Mouse (Mus musculus): ENCODE data around the gene Srrd. TPM values are rescaled to one million over a fixed set of nuclear protein-coding genes. Genes with fewer than 3 reads are reported as not detected.
"Not testable (repeated sequence)": the region's sequence is repeated elsewhere in the genome, so short reads cannot be mapped to it uniquely, and the experiment has no call there.

Gene Srrd
- polyA plus RNA-seq, 1 experiment from 2014 or later, result 19.3 TPM

DNA sequence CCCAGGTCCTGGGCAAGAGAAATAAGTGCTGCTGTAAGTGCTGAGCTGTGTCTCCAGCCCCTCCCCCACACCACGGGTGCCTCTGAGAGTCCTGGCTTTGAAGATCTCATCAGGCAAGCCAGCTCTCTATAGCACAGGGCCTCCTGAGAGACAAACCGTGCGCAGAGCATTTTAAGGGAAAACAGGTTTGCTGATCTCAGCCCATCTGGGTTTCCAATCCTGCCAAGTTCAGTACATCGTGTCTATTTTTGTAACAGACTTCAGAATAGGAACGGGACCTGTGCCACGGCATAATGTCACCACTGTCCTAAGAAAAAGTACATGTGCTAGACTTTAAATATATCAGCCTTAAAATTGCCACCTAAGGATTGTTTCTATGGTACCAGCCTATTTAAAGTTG lies 21.9 kb downstream of the Srrd start:
- H3K36me3 ChIP-seq (ENCODE audit: control insufficient read depth, insufficient read depth, low read length), result no peaks in the 10 kb centered on the region
- H3K9ac ChIP-seq (ENCODE audit: low read length), result no peak overlapping the region
- H3K4me1 ChIP-seq (replicated peaks; ENCODE audit: control insufficient read depth, insufficient read depth), result peaks cover 6% of the 10 kb centered on the region
- H3K27me3 ChIP-seq (ENCODE audit: control insufficient read depth, insufficient read depth, low read length), result no peaks in the 10 kb centered on the region
- ATAC-seq (ENCODE audit: low FRiP score, low TSS enrichment) (no peak), DNase-seq (ENCODE audit: low spot score) (no peak)
- 65% methylated on average over 6 of the region's 6 CpGs for WGBS
- TF ChIP-seq CTCF (IDR thresholded peaks at IDR 0.05; ENCODE audit: low read depth) (no peak), EP300 (optimal IDR thresholded peaks at IDR 0.05) (no peak)
- H3K9me3 ChIP-seq (ENCODE audit: control insufficient read depth, low read length), result no peaks in the 10 kb centered on the region
- no peak overlapping the region for H3K4me2 ChIP-seq (replicated peaks; ENCODE audit: low read depth)
- no peak overlapping the region for H3K27ac ChIP-seq (replicated peaks)
- no peak overlapping the region for H3K4me3 ChIP-seq (ENCODE audit: low read depth, low read length)

DNA sequence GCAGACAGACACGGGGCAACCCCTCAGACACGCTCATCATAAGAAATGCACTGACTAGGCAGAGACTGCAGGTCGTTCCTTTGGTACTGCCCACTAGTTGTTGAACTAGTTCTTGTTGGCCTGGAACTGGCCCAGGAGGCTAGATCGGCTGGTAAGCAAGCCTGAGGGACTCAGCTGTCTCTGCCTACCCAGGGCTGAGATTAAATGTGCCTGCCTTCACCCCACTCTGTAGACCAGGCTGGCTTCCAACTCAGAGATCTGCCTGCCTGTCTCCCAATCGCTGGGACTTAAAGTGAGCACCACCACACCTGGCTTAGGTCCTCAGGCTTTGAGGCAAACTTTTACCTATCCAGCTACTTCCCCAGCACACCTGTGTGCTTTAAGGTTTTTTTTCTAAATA lies 22.5 kb downstream of the Srrd start:
- no peaks in the 10 kb centered on the region for H3K27me3 ChIP-seq (ENCODE audit: control insufficient read depth, insufficient read depth, low read length)
- WGBS, result 75% methylated on average over 5 of the region's 5 CpGs
- no peak overlapping the region for H3K4me2 ChIP-seq (replicated peaks; ENCODE audit: low read depth)
- H3K9me3 ChIP-seq (ENCODE audit: control insufficient read depth, low read length), result no peaks in the 10 kb centered on the region
- H3K9ac ChIP-seq (ENCODE audit: low read length), result no peak overlapping the region
- H3K4me1 ChIP-seq (replicated peaks; ENCODE audit: control insufficient read depth, insufficient read depth), result peaks cover 6% of the 10 kb centered on the region
- ATAC-seq (ENCODE audit: low FRiP score, low TSS enrichment) (no peak), DNase-seq (ENCODE audit: low spot score) (no peak)
- TF ChIP-seq CTCF (IDR thresholded peaks at IDR 0.05; ENCODE audit: low read depth) (no peak), EP300 (optimal IDR thresholded peaks at IDR 0.05) (no peak)
- no peak overlapping the region for H3K4me3 ChIP-seq (ENCODE audit: low read depth, low read length)
- no peak overlapping the region for H3K27ac ChIP-seq (replicated peaks)
- no peaks in the 10 kb centered on the region for H3K36me3 ChIP-seq (ENCODE audit: control insufficient read depth, insufficient read depth, low read length)

DNA sequence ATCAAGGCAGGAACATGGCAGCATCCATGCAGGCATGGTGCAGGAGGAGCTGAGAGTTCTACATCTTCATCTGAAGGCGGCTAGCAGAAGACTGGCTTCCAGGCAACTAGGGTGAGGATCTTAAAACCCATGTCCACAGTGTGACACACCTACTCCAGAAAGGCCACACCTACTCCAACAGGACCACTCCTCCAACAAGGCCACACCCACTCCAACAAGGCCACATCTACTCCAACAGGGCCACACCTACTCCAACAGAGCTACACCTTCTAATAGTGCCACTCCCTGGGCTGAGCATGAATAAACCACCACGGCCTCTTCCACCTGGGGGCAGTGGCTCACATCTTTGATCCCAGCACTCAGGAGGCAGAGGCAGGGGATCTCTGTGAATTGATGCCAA lies 23.5 kb downstream of the Srrd start:
- not testable (repeated sequence) for H3K36me3 ChIP-seq (ENCODE audit: control insufficient read depth, insufficient read depth, low read length); H3K4me2 ChIP-seq (replicated peaks; ENCODE audit: low read depth); H3K4me3 ChIP-seq (ENCODE audit: low read depth, low read length); H3K27me3 ChIP-seq (ENCODE audit: control insufficient read depth, insufficient read depth, low read length); H3K9me3 ChIP-seq (ENCODE audit: control insufficient read depth, low read length); H3K27ac ChIP-seq (replicated peaks); H3K4me1 ChIP-seq (replicated peaks; ENCODE audit: control insufficient read depth, insufficient read depth); H3K9ac ChIP-seq (ENCODE audit: low read length)
- TF ChIP-seq CTCF (IDR thresholded peaks at IDR 0.05; ENCODE audit: low read depth), result peak; percentile 36; the same call in 1 of the 2 replicates
- 49% methylated on average over 2 of the region's 2 CpGs for WGBS
- DNase-seq (ENCODE audit: low spot score) (peak; percentile 48), ATAC-seq (ENCODE audit: low FRiP score, low TSS enrichment) (peak; percentile 74)

DNA sequence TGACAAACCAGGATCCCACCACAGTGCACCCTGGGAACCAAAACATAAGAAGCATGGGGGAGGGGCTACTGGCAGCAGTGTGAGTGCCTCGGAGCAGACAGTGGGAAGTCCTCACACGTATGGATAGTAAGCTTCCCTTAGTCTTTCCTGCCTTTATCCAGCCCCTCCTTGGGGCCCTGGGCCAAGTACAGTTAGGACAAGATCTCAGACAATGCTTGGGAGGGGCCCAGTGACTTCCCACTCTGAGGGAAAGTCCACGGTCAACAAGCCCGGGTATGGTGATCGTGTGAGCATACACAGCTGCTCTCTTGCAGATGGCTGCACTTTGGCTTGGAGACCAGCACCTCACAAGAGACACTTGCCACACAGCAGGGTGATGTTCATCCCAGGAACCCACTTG lies 25.5 kb downstream of the Srrd start:
- WGBS, result 22% methylated on average over 5 of the region's 5 CpGs
- TF ChIP-seq CTCF (IDR thresholded peaks at IDR 0.05; ENCODE audit: low read depth) (no peak), EP300 (optimal IDR thresholded peaks at IDR 0.05) (no peak)
- Histone ChIP-seq H3K27ac (replicated peaks) (no peak overlapping the region), H3K4me2 (replicated peaks; ENCODE audit: low read depth) (no peak overlapping the region), H3K27me3 (ENCODE audit: control insufficient read depth, insufficient read depth, low read length) (no peaks in the 10 kb centered on the region), H3K36me3 (ENCODE audit: control insufficient read depth, insufficient read depth, low read length) (peaks cover 8% of the 10 kb centered on the region; the same call in 1 of the 2 replicates), H3K9ac (ENCODE audit: low read length) (no peak overlapping the region; the same call in 1 of the 2 replicates), H3K9me3 (ENCODE audit: control insufficient read depth, low read length) (no peaks in the 10 kb centered on the region), H3K4me3 (ENCODE audit: low read depth, low read length) (no peak overlapping the region), H3K4me1 (replicated peaks; ENCODE audit: control insufficient read depth, insufficient read depth) (no peaks in the 10 kb centered on the region)
- 0 out of 2 replicates have a peak, but pooled peaks have one; percentile 14 for ATAC-seq (ENCODE audit: low FRiP score, low TSS enrichment)
- no peak for DNase-seq (ENCODE audit: low spot score)

DNA sequence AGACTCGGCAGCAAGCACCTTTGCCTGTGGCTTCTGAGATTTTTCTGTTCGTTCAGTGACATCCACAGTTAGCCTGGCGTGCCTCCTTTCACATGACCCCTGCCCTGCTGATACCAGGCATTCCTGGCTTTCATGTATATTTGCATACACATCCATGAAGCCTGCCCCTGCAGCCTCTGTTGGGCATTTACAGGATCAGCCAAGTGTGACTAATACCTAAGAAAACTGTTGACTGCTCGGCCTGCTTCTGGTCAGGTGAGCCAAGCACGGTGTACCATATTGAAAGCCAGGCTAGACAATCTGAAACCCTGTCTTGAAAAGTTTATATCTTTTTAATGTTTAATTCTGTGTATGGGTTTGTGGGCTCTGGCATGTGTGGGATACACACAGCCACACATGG lies 26.4 kb downstream of the Srrd start:
- H3K9me3 ChIP-seq (ENCODE audit: control insufficient read depth, low read length), result no peaks in the 10 kb centered on the region
- no peak overlapping the region for H3K27ac ChIP-seq (replicated peaks)
- WGBS, result 61% methylated on average over 5 of the region's 5 CpGs
- no peak overlapping the region for H3K4me3 ChIP-seq (ENCODE audit: low read depth, low read length)
- H3K4me1 ChIP-seq (replicated peaks; ENCODE audit: control insufficient read depth, insufficient read depth), result no peaks in the 10 kb centered on the region
- TF ChIP-seq CTCF (IDR thresholded peaks at IDR 0.05; ENCODE audit: low read depth) (no peak), EP300 (optimal IDR thresholded peaks at IDR 0.05) (no peak)
- H3K36me3 ChIP-seq (ENCODE audit: control insufficient read depth, insufficient read depth, low read length), result peaks cover 12% of the 10 kb centered on the region; the same call in 1 of the 2 replicates
- 0 out of 2 replicates have a peak, but pooled peaks have one; percentile 25 for ATAC-seq (ENCODE audit: low FRiP score, low TSS enrichment)
- H3K4me2 ChIP-seq (replicated peaks; ENCODE audit: low read depth), result no peak overlapping the region
- H3K9ac ChIP-seq (ENCODE audit: low read length), result no peak overlapping the region
- no peaks in the 10 kb centered on the region for H3K27me3 ChIP-seq (ENCODE audit: control insufficient read depth, insufficient read depth, low read length)
- no peak for DNase-seq (ENCODE audit: low spot score)

DNA sequence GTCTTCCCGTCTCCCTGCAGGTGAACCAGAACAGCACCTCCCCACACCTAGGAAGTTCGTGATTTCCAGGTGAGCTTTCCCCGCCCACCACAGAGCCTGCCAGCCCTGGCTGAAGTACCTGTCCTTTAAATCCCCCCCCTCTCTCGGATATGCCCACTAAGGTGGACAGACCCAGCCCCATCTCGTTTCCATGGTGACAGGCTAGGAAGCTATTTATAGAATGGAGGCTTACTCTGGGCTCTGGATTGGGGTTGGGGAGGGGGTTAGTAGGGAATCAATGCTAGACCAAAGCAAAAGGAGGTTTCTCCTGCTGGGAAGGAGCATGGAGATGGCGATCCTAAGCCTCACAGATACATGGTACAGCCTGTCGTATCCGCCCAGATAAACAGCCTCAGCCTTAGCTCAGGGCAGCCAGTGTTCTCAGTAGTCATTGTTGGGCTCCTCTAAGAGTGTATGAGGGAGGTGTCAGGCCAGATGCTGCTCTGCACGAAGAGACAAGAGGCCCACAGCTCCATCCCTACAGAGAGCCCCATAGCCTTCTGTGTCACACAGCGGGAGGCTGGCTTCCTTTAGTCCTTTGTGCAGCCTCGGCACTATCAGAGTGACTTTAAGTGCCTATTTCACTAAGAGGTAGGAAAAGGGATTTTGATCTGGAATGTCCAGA lies 29.5 kb downstream of the Srrd start:
- Histone ChIP-seq H3K9ac (ENCODE audit: low read length) (no peak overlapping the region), H3K4me1 (replicated peaks; ENCODE audit: control insufficient read depth, insufficient read depth) (no peaks in the 10 kb centered on the region), H3K4me2 (replicated peaks; ENCODE audit: low read depth) (no peak overlapping the region), H3K36me3 (ENCODE audit: control insufficient read depth, insufficient read depth, low read length) (peaks cover 24% of the 10 kb centered on the region), H3K27me3 (ENCODE audit: control insufficient read depth, insufficient read depth, low read length) (no peaks in the 10 kb centered on the region), H3K4me3 (ENCODE audit: low read depth, low read length) (no peak overlapping the region), H3K27ac (replicated peaks) (no peak overlapping the region), H3K9me3 (ENCODE audit: control insufficient read depth, low read length) (no peaks in the 10 kb centered on the region)
- ATAC-seq (ENCODE audit: low FRiP score, low TSS enrichment), result no peak
- WGBS, result 78% methylated on average over 11 of the region's 11 CpGs
- DNase-seq (ENCODE audit: low spot score), result no peak
- no peak for TF ChIP-seq CTCF (IDR thresholded peaks at IDR 0.05; ENCODE audit: low read depth)
- no peak for TF ChIP-seq EP300 (optimal IDR thresholded peaks at IDR 0.05)

Data from stomach, postnatal 0 days (tissue).